Mouse (Mus musculus): ENCODE data around the gene Thap3.

DNA sequence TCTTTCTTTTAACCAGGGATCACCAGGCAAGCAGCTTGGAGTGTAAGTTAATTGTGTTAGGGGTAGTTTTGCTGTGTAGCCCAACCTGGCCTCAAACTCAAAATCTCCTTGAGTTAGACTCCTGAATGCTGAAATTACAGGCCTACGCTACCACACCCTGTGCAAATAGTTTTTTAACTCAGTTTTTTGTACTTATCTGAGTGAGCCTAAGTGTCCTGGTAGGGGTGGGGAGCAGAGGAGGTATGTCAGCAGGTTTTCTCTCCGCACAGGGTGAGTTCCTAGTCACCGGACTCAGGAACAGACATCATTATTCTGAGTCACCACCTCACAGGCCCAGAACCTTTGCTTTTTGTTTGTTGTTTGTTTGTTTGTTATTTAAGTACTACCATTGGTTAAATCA, 13.3 kb upstream of the Thap3 start:
- TF ChIP-seq CTCF (IDR thresholded peaks at IDR 0.05; ENCODE audit: low read depth) (no peak), EP300 (optimal IDR thresholded peaks at IDR 0.05) (no peak)
